In genomic region chr11:117462202-117462864, GRCm38 (mm10) we compare ENCODE assay signal across 12 mouse cellular contexts. TPM values are rescaled to one million over a fixed set of nuclear protein-coding genes. Genes with fewer than 3 reads are reported as not detected.
DNase-seq lines count a peak whose midpoint lies in the region; ATAC-seq lines count a peak whose summit lies in the region.
"Had no signal": no experiment of that assay in that cellular context is flagged by ENCODE, and none has a peak within 500 bp of the region (broad histone marks: within the 10 kb centered on the region; RNA-seq: fewer than 3 reads in every experiment).

No protein-coding gene starts in this region.

- H3K9me3 ChIP-seq in embryonic facial prominence, embryonic 11.5 days (replicated peaks; ENCODE audit: control insufficient read depth, low read length), result no peaks in the 10 kb centered on the region
- no peaks in the 10 kb centered on the region for H3K9me3 ChIP-seq in hindbrain, embryonic 13.5 days
- H3K9me3 ChIP-seq in midbrain, embryonic 14.5 days (ENCODE audit: control insufficient read depth, low read length), result no peaks in the 10 kb centered on the region
- H3K9me3 ChIP-seq: G1E had no signal

- no peak overlapping the region for H3K4me2 ChIP-seq in embryonic facial prominence, embryonic 11.5 days (ENCODE audit: low read depth, low read length)
- H3K4me2 ChIP-seq in hindbrain, embryonic 13.5 days, result peak overlapping the region; percentile 33
- H3K4me2 ChIP-seq in midbrain, embryonic 14.5 days (ENCODE audit: low read length), result peak overlapping the region; percentile 40

- 11% methylated on average over 16 of the region's 16 CpGs for WGBS in embryonic facial prominence, embryonic 11.5 days
- 6% methylated on average over 16 of the region's 16 CpGs for WGBS in hindbrain, embryonic 13.5 days
- WGBS in midbrain, embryonic 14.5 days, result under 1% methylated on average over 16 of the region's 16 CpGs

- H3K27ac ChIP-seq in embryonic facial prominence, embryonic 11.5 days (replicated peaks; ENCODE audit: low read depth, low read length), result 0 out of 2 replicates have a peak overlapping the region, but pooled peaks have one; percentile 49
- peak overlapping the region; percentile 94 for H3K27ac ChIP-seq in hindbrain, embryonic 13.5 days
- H3K27ac ChIP-seq in midbrain, embryonic 14.5 days (replicated peaks; ENCODE audit: low read depth, low read length), result peak overlapping the region; percentile 91

- H3K4me1 ChIP-seq in embryonic facial prominence, embryonic 11.5 days (ENCODE audit: control insufficient read depth, insufficient read depth, low read length), result no peaks in the 10 kb centered on the region; the same call in 1 of the 2 replicates
- peaks cover 72% of the 10 kb centered on the region for H3K4me1 ChIP-seq in hindbrain, embryonic 13.5 days (replicated peaks)
- H3K4me1 ChIP-seq in midbrain, embryonic 14.5 days (ENCODE audit: control insufficient read depth, insufficient read depth, low read length), result peaks cover 30% of the 10 kb centered on the region

- ATAC-seq in embryonic facial prominence, embryonic 11.5 days (replicated peaks; ENCODE audit: insufficient number of reproducible peaks, low FRiP score, low TSS enrichment, low read depth), result peak; percentile 21; the same call in 1 of the 2 replicates
- peak; percentile 73 for ATAC-seq in hindbrain, embryonic 13.5 days (ENCODE audit: low FRiP score)
- peak; percentile 65; the same call in 1 of the 2 replicates for ATAC-seq in midbrain, embryonic 14.5 days (ENCODE audit: low FRiP score, low TSS enrichment)

- no peak overlapping the region for H3K4me3 ChIP-seq in embryonic facial prominence, embryonic 11.5 days (ENCODE audit: low read depth, low read length)
- H3K4me3 ChIP-seq in hindbrain, embryonic 13.5 days, result no peak overlapping the region
- no peak overlapping the region for H3K4me3 ChIP-seq in midbrain, embryonic 14.5 days (replicated peaks; ENCODE audit: low read depth, low read length)

- H3K9ac ChIP-seq in embryonic facial prominence, embryonic 11.5 days (replicated peaks; ENCODE audit: low read length), result peak overlapping the region; percentile 9; the same call in 1 of the 2 replicates
- H3K9ac ChIP-seq in hindbrain, embryonic 13.5 days, result peak overlapping the region; percentile 63
- H3K9ac ChIP-seq in midbrain, embryonic 14.5 days (replicated peaks; ENCODE audit: low read length), result peak overlapping the region; percentile 52

- H3K27me3 ChIP-seq in embryonic facial prominence, embryonic 11.5 days (ENCODE audit: control insufficient read depth, insufficient read depth, low read length), result 0 out of 2 replicates have a peak, but pooled peaks cover 3% of the 10 kb centered on the region
- peaks cover 26% of the 10 kb centered on the region for H3K27me3 ChIP-seq in hindbrain, embryonic 13.5 days
- H3K27me3 ChIP-seq in midbrain, embryonic 14.5 days (ENCODE audit: control insufficient read depth, insufficient read depth, low read length), result no peaks in the 10 kb centered on the region

- peak; percentile 65 for DNase-seq in embryo, embryonic 10 days (ENCODE audit: low spot score)
- DNase-seq in embryo, embryonic 9.5 days (ENCODE audit: extremely low spot score), result no peak
- DNase-seq in embryonic facial prominence, embryonic 11.5 days (ENCODE audit: low spot score), result peak; percentile 43
- peak; percentile 82 for DNase-seq in midbrain, embryonic 14.5 days
- DNase-seq in cerebellum, adult 8-10 months, result no peak
- no peak for DNase-seq in frontal cortex, postnatal 14 days (ENCODE audit: low spot score in 2 of 2)
- DNase-seq in urinary bladder, postnatal 4 days (ENCODE audit: low spot score in 2 of 2), result no peak
- DNase-seq: adrenal gland, adult 2 months; cerebellum, adult 9-10 months had no signal

- no peaks in the 10 kb centered on the region for H3K36me3 ChIP-seq in embryonic facial prominence, embryonic 11.5 days (replicated peaks; ENCODE audit: control insufficient read depth, insufficient read depth, low read depth, low read length)
- no peaks in the 10 kb centered on the region for H3K36me3 ChIP-seq in hindbrain, embryonic 13.5 days
- no peaks in the 10 kb centered on the region for H3K36me3 ChIP-seq in midbrain, embryonic 14.5 days (ENCODE audit: control insufficient read depth, insufficient read depth, low read length)
- H3K36me3 ChIP-seq: G1E had no signal

RNA-seq across cellular contexts. Expression of gene Gm11733, which starts 21.8 kb away (rescaled TPM):
- 0.17 and 0.18 TPM in 2 replicates for polyA plus RNA-seq in embryonic facial prominence, embryonic 11.5 days (2014; fragmentation: Nextera tagmentation; extraction: Ambion mirVana)
- polyA plus RNA-seq in hindbrain, embryonic 13.5 days (2015; fragmentation: Nextera tagmentation; extraction: Ambion mirVana), result not detected in 2 replicates
- polyA plus RNA-seq in midbrain, embryonic 14.5 days (2014; fragmentation: Nextera tagmentation; extraction: Ambion mirVana), result 0.12 TPM in 1 of 2 replicates, not detected in the other
- polyA plus RNA-seq: adrenal gland, adult 2 months; G1E; lung, embryonic 16.5 days had no signal

Comparison
In these comparisons a context has a peak if more than half of its experiments do, and no peak if none do; other contexts are left out.
1. DNase-seq: peak in embryo, embryonic 10 days (single experiment), embryonic facial prominence, embryonic 11.5 days (single experiment) and midbrain, embryonic 14.5 days (single experiment); none in embryo, embryonic 9.5 days (single experiment), cerebellum, adult 8-10 months (single experiment), frontal cortex, postnatal 14 days (0 of 2) and urinary bladder, postnatal 4 days (0 of 2).
2. ATAC-seq: peak in every context shown above with its lines; median percentile 73 in hindbrain, embryonic 13.5 days; 65 in midbrain, embryonic 14.5 days; 21 in embryonic facial prominence, embryonic 11.5 days.
3. H3K9ac ChIP-seq: peak in every context shown above with its lines; median percentile 63 in hindbrain, embryonic 13.5 days; 52 in midbrain, embryonic 14.5 days; 9 in embryonic facial prominence, embryonic 11.5 days.
4. Peak in every context shown above with its lines, with median percentiles within 50 percentile points of each other: H3K27ac ChIP-seq.